Mouse (Mus musculus): ENCODE measurements at regions not wholly inside any gene's neighbourhood (a gene's known extent, or its start where the extent isn't known, plus 50 kb on each side); places are given as distances from the start of the nearest gene placed in this dataset.

GRCm38 (mm10) chr4:94235650-94236206, 320.6 kb upstream of the Gm10306 start:
- TF ChIP-seq POLR2A (IDR thresholded peaks at IDR 0.05; ENCODE audit: borderline replicate concordance, extremely low read depth, insufficient read depth, insufficient read length, poor library complexity, severe bottlenecking) (no peak), CTCF (IDR thresholded peaks at IDR 0.05; ENCODE audit: borderline replicate concordance, extremely low read depth, insufficient read depth, insufficient read length) (no peak)
